Mouse (Mus musculus) bone marrow, adult 2 months (tissue): Measurements from ENCODE around the gene Fpr3. TPM values are rescaled to one million over a fixed set of nuclear protein-coding genes. Genes with fewer than 3 reads are reported as not detected.

Experiments used
- H3K27ac ChIP-seq: fragments of 200-500 bp; 2 replicates; pipeline ENCODE4 v1.5.1; 2012; ENCODE audit warnings: low read depth, mild to moderate bottlenecking, control low read depth, inconsistent platforms, low read length; ENCODE audit not compliant: control insufficient read depth, poor library complexity, insufficient read depth
- H3K4me1 ChIP-seq: fragments of 200-500 bp; 2 replicates; pipeline ENCODE4 v1.6.1; 2011; ENCODE audit warnings: low read length; ENCODE audit not compliant: control insufficient read depth, insufficient read depth
- H3K4me3 ChIP-seq: fragments of 200-500 bp; replicated peaks from 2 replicates; pipeline ENCODE3; 2011; ENCODE audit warnings: mild to moderate bottlenecking, low read depth, low read length, control low read depth; ENCODE audit not compliant: control insufficient read depth
- CTCF ChIP-seq: fragments of 200-500 bp; IDR thresholded peaks from 2 replicates; pipeline ENCODE4 v1.5.1; 2011; ENCODE audit warnings: low read length, control low read depth; ENCODE audit not compliant: control insufficient read depth, insufficient read depth
- POLR2A ChIP-seq: fragments of 200-500 bp; IDR thresholded peaks from 2 replicates; pipeline ENCODE4 v1.6.1; 2011; ENCODE audit warnings: low read depth, mild to moderate bottlenecking, control low read depth, low read length, borderline replicate concordance; ENCODE audit not compliant: control insufficient read depth
- WGBS: fragments of 180-500 bp; shearing (Covaris S2); methylation state at CpG from one replicate; pipeline ENCODE4 v1.1.7; 2018; 5-methylcytosine and 5-hydroxymethylcytosine counted together
- polyA plus RNA-seq: library from polyadenylated mRNA; stranded (reverse); fragments of >200 nt; gene quantifications from 2 replicates; pipeline ENCODE4 v1.2.4, GENCODE M21; 2011; ENCODE audit warnings: low replicate concordance; ENCODE audit not compliant: missing spikeins, insufficient read depth, insufficient read length

Gene Fpr3
- polyA plus RNA-seq, 1 experiment, result not detected

- WGBS, result 45% methylated on average over 55 of the region's 55 CpGs
- H3K4me1 ChIP-seq, result no peaks in the 10 kb centered on the region
- TF ChIP-seq POLR2A, result no peak
- no peak for TF ChIP-seq CTCF
- H3K27ac ChIP-seq, result no peak overlapping the region
- no peak overlapping the region for H3K4me3 ChIP-seq
Measured at GRCm38 (mm10) chr17:17849906-17850712, 37.5 kb upstream of the Fpr3 start.

DNA sequence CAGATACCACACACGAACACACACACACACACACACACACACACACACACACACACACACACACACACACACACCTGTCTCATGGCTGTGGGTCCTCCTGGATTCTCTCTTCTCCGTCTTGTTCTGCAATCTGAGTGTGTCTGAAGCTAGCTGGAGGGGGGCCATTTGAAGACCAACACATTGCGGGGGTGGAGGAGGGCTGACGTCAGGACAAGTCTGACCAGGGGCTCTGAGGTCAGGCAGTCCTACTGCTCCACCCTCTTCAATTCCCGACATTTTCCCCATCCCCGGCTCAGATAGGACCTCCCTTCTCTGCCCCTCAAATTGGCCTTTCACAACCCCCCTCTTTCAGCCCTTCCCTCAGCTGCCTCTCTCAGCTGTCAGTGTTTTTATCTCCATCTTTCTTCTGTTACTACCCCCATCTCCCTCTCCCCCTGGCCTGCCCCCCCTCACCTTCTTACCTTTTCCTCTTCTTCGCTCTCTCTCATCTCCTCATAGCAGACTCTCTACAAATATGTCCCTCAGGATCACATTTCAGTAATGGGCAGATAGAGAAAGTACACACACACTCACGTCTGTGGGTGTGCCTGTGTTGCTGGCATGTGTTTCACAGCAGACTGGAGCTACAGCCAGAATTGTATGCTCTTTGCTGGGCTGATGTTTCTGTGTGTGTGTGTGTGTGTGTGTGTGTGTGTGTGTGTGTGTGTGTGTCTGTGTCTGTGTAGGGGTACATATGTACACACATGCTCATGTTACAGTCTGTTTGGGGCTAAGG, 32.4 kb upstream of the Fpr3 start, which contains the start of gene Has1:
Gene Has1, minus strand, starts transcription at position 142 of the 775 bp plus-strand sequence.
- Histone ChIP-seq H3K27ac (no peak within 1 kb of the TSS), H3K4me3 (no peak within 1 kb of the TSS), H3K4me1 (no peaks in the 10 kb centered on the region)
- WGBS, result 66% methylated on average over 8 of the region's 8 CpGs
- TF ChIP-seq POLR2A (no peak), CTCF (no peak)

GRCm38 (mm10) chr17:17856612-17857011, 31.0 kb upstream of the Fpr3 start:
- H3K27ac ChIP-seq, result no peak overlapping the region
- no peak for TF ChIP-seq CTCF
- TF ChIP-seq POLR2A, result no peak
- no peak overlapping the region for H3K4me3 ChIP-seq
- 81% methylated on average over 1 of the region's 1 CpGs for WGBS
- no peaks in the 10 kb centered on the region; the same call in 1 of the 2 replicates for H3K4me1 ChIP-seq

DNA sequence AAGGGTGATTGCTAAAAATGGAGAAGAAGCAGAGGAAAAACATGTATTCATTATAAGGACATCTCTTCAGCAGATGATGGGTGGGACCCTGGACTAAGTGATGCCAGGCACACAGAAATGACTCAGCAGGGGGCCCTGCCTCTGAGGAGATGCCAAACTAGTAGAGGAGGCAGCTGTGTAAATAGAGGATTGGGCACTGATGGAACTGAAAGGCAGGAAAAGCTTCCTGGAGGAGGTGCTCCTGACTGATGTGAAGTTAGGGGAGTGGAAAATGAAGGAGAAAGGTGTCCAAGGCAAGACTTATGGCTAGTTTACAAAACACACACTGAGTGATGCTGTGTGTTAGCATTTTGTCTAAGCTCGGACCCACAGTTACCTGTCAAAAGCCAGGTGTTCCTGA, 30.2 kb upstream of the Fpr3 start:
- TF ChIP-seq POLR2A (no peak), CTCF (no peak)
- Histone ChIP-seq H3K4me3 (no peak overlapping the region), H3K4me1 (peaks cover under 1% of the 10 kb centered on the region), H3K27ac (no peak overlapping the region)
- WGBS, result 63% methylated on average over 1 of the region's 1 CpGs

DNA sequence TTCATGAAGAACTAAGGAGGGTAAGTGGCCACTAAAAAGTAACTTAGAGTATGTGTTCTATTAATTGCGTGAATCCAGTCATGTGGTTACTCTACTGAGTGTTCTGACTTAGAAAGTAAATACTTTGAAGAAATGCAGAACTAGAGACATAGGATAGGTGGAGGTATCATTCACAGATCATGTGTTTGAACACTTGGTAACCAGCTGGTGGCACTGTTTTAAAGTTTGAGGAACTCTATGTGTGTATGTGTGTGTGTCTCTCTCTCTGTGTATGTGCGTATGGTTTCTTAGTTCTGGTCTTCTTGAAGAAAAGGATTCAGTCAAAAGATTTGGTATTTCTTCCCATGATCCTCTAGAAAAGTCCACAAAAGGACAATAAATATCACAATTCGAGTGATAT, 27.5 kb upstream of the Fpr3 start:
- Histone ChIP-seq H3K4me3 (no peak overlapping the region), H3K27ac (no peak overlapping the region), H3K4me1 (peaks cover 3% of the 10 kb centered on the region)
- TF ChIP-seq CTCF (no peak), POLR2A (no peak)
- WGBS, result 44% methylated on average over 3 of the region's 3 CpGs

GRCm38 (mm10) chr17:17862360-17862759, 25.3 kb upstream of the Fpr3 start:
- Histone ChIP-seq H3K4me1 (peaks cover 3% of the 10 kb centered on the region), H3K4me3 (no peak overlapping the region), H3K27ac (no peak overlapping the region)
- 14% methylated on average over 1 of the region's 1 CpGs for WGBS
- no peak for TF ChIP-seq POLR2A
- TF ChIP-seq CTCF, result no peak

DNA sequence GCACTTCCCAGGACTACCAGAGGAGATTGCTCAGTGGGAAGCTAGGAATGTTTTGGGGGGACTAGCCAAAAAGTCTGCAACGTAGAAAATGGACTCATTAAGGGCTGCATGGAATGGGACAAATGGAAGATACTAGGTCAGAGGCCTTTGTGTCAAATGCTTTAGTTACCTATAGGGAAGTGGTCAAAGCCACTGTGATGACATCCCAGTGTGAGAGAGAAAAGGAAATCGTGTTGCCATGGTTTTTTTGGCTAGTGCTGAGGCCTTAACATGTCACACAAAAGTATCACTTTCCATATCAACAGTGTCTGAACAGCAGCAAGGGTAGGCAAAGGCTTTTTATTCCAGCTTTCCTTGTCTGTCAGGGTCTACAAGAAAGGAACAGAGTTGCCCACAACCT, 22.5 kb upstream of the Fpr3 start:
- H3K4me3 ChIP-seq, result no peak overlapping the region
- H3K4me1 ChIP-seq, result peaks cover 3% of the 10 kb centered on the region
- peak overlapping the region; percentile 41; the same call in 1 of the 2 replicates for H3K27ac ChIP-seq
- 26% methylated on average over 2 of the region's 2 CpGs for WGBS
- TF ChIP-seq CTCF, result no peak
- TF ChIP-seq POLR2A, result no peak

DNA sequence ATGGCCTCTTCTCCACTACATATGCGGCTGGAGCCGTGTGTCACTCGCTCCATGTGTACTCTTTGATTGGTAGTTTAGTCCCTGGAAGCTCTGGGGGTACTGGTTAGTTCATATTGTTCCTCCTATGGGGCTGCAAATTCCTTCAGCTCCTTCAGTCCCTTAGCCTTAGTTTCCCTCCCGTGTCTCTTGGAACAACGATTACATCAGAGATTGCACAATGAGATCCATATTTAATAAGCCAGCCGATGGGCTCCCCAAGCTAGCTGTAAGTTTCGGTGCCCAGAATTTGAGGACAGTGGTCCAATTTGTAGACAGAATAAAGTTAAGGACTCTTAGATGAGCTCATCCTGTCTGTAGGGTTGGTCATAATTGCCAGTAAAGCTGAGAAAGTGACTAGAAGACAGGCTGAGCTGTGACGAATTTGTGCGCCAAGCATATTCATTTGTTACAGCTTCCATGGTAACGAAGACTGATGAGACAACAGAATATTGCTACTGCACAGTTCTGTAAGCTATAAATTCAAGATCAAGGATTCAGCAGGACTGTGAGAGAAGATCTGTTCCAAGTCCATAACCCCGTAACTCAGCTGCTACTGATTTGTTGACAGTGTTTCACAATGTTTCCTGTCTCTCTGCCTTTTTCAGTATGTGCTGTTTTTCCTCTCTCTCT, 20.7 kb upstream of the Fpr3 start:
- WGBS, result 56% methylated on average over 11 of the region's 11 CpGs
- TF ChIP-seq POLR2A, result no peak
- no peak for TF ChIP-seq CTCF
- Histone ChIP-seq H3K4me1 (peaks cover 3% of the 10 kb centered on the region), H3K27ac (no peak overlapping the region), H3K4me3 (no peak overlapping the region)
